Mouse (Mus musculus) liver, embryonic 12.5 days (tissue): ENCODE measurements around the gene Il18rap. TPM values are rescaled to one million over a fixed set of nuclear protein-coding genes. Genes with fewer than 3 reads are reported as not detected.

ENCODE experiments used
- ATAC-seq: fragments of 200-750 bp; cut with Nextera tagmentation; 2 replicates; pipeline ENCODE4 v1.8.0; 2017; ENCODE audit warnings: moderate number of reproducible peaks, mild to moderate bottlenecking, moderate library complexity
- H3K27ac ChIP-seq: fragments of 300-500 bp; sonication (generic); 2 replicates; pipeline ENCODE4 v1.5.1; 2016; ENCODE audit warnings: mild to moderate bottlenecking
- H3K27me3 ChIP-seq: fragments of 300-500 bp; sonication (generic); replicated peaks from 2 replicates; pipeline ENCODE4 v1.6.1; 2016; ENCODE audit warnings: mild to moderate bottlenecking, moderate library complexity
- H3K36me3 ChIP-seq: fragments of 300-500 bp; sonication (generic); 2 replicates; pipeline ENCODE4 v1.6.1; 2016; ENCODE audit warnings: mild to moderate bottlenecking, moderate library complexity
- H3K4me1 ChIP-seq: fragments of 300-500 bp; sonication (generic); 2 replicates; pipeline ENCODE4 v1.6.1; 2016
- H3K4me2 ChIP-seq: fragments of 300-500 bp; sonication (generic); 2 replicates; pipeline ENCODE4 v1.6.1; 2016; ENCODE audit warnings: mild to moderate bottlenecking, moderate library complexity
- H3K4me3 ChIP-seq: fragments of 300-500 bp; sonication (generic); 2 replicates; pipeline ENCODE4 v1.5.1; 2016; ENCODE audit warnings: mild to moderate bottlenecking, moderate library complexity
- H3K9ac ChIP-seq: fragments of 300-500 bp; sonication (generic); 2 replicates; pipeline ENCODE4 v1.6.1; 2016; ENCODE audit warnings: mild to moderate bottlenecking, moderate library complexity
- H3K9me3 ChIP-seq: fragments of 300-500 bp; sonication (generic); replicated peaks from 2 replicates; pipeline ENCODE4 v1.6.1; 2016; ENCODE audit warnings: mild to moderate bottlenecking, moderate library complexity
- WGBS: fragments of 180-500 bp; shearing (Covaris S2); methylation state at CpG from one replicate; pipeline ENCODE4 v1.1.7; 2016; ENCODE audit not compliant: insufficient replicate concordance; 5-methylcytosine and 5-hydroxymethylcytosine counted together
- polyA plus RNA-seq: library from polyadenylated mRNA; unstranded; fragments of >200 nt; fragmentation: Nextera tagmentation; extraction: Ambion mirVana; gene quantifications from 2 replicates; pipeline ENCODE4 v1.2.1, GENCODE M21; 2016

The Il18rap gene
- polyA plus RNA-seq, 1 experiment from 2014 or later = 0.79 TPM

GRCm38 (mm10) chr1:40499708-40500107 is 15.5 kb upstream of the Il18rap start:
- Histone ChIP-seq H3K9ac (no peak overlapping the region), H3K27me3 (no peaks in the 10 kb centered on the region), H3K9me3 (no peaks in the 10 kb centered on the region), H3K36me3 (no peaks in the 10 kb centered on the region), H3K4me1 (no peaks in the 10 kb centered on the region; the same call in 1 of the 2 replicates), H3K4me3 (no peak overlapping the region), H3K4me2 (no peak overlapping the region), H3K27ac (no peak overlapping the region)
- ATAC-seq = no peak
- whole genome bisulfite sequencing = 78% methylated on average over 1 of the region's 1 CpGs

GRCm38 (mm10) chr1:40501126-40501525 is 14.0 kb upstream of the Il18rap start:
- H3K27me3 ChIP-seq = no peaks in the 10 kb centered on the region
- no peaks in the 10 kb centered on the region; the same call in 1 of the 2 replicates for H3K4me1 ChIP-seq
- H3K27ac ChIP-seq = no peak overlapping the region
- no peaks in the 10 kb centered on the region for H3K36me3 ChIP-seq
- no peak overlapping the region for H3K4me2 ChIP-seq
- no peak overlapping the region for H3K4me3 ChIP-seq
- H3K9me3 ChIP-seq = no peaks in the 10 kb centered on the region
- H3K9ac ChIP-seq = no peak overlapping the region
- ATAC-seq = no peak
- 32% methylated on average over 4 of the region's 4 CpGs for WGBS

- H3K36me3 ChIP-seq = no peaks in the 10 kb centered on the region
- H3K4me3 ChIP-seq = no peak overlapping the region
- H3K9ac ChIP-seq = no peak overlapping the region
- no peak overlapping the region for H3K4me2 ChIP-seq
- H3K9me3 ChIP-seq = no peaks in the 10 kb centered on the region
- H3K27ac ChIP-seq = no peak overlapping the region
- ATAC-seq = no peak
- WGBS = 40% methylated on average over 11 of the region's 11 CpGs
- no peaks in the 10 kb centered on the region; the same call in 1 of the 2 replicates for H3K4me1 ChIP-seq
- no peaks in the 10 kb centered on the region for H3K27me3 ChIP-seq
Measured at GRCm38 (mm10) chr1:40501546-40502398, 13.4 kb upstream of the Il18rap start.

- Histone ChIP-seq H3K4me3 (no peak overlapping the region), H3K9me3 (no peaks in the 10 kb centered on the region), H3K9ac (no peak overlapping the region), H3K36me3 (no peaks in the 10 kb centered on the region), H3K27me3 (no peaks in the 10 kb centered on the region), H3K4me1 (no peaks in the 10 kb centered on the region; the same call in 1 of the 2 replicates), H3K4me2 (no peak overlapping the region), H3K27ac (no peak overlapping the region)
- 39% methylated on average over 5 of the region's 5 CpGs for WGBS
- no peak for ATAC-seq
Measured at GRCm38 (mm10) chr1:40504548-40504947, 10.6 kb upstream of the Il18rap start.

GRCm38 (mm10) chr1:40516364-40516763 is 1.2 kb downstream of the Il18rap start:
- 67% methylated on average over 6 of the region's 6 CpGs for WGBS
- H3K9me3 ChIP-seq = no peaks in the 10 kb centered on the region
- H3K36me3 ChIP-seq = no peaks in the 10 kb centered on the region
- no peak overlapping the region for H3K27ac ChIP-seq
- no peak overlapping the region for H3K4me2 ChIP-seq
- H3K9ac ChIP-seq = no peak overlapping the region
- no peaks in the 10 kb centered on the region for H3K27me3 ChIP-seq
- no peak for ATAC-seq
- no peak overlapping the region for H3K4me3 ChIP-seq
- no peaks in the 10 kb centered on the region for H3K4me1 ChIP-seq

- H3K27ac ChIP-seq = no peak overlapping the region
- no peaks in the 10 kb centered on the region for H3K9me3 ChIP-seq
- no peak for ATAC-seq
- WGBS = 75% methylated on average over 7 of the region's 7 CpGs
- H3K36me3 ChIP-seq = no peaks in the 10 kb centered on the region
- no peak overlapping the region for H3K4me3 ChIP-seq
- no peak overlapping the region for H3K9ac ChIP-seq
- no peak overlapping the region for H3K4me2 ChIP-seq
- H3K27me3 ChIP-seq = no peaks in the 10 kb centered on the region
- H3K4me1 ChIP-seq = no peaks in the 10 kb centered on the region
Measured at GRCm38 (mm10) chr1:40522918-40523317, 7.8 kb downstream of the Il18rap start.

GRCm38 (mm10) chr1:40523971-40524722 is 9.0 kb downstream of the Il18rap start:
- Histone ChIP-seq H3K4me3 (no peak overlapping the region), H3K9me3 (no peaks in the 10 kb centered on the region), H3K4me1 (no peaks in the 10 kb centered on the region), H3K4me2 (no peak overlapping the region), H3K9ac (no peak overlapping the region), H3K27ac (no peak overlapping the region), H3K36me3 (no peaks in the 10 kb centered on the region), H3K27me3 (no peaks in the 10 kb centered on the region)
- 61% methylated on average over 5 of the region's 5 CpGs for WGBS
- no peak for ATAC-seq

GRCm38 (mm10) chr1:40529287-40529686 is 14.1 kb downstream of the Il18rap start:
- no peak for ATAC-seq
- WGBS = 72% methylated on average over 5 of the region's 5 CpGs

GRCm38 (mm10) chr1:40537577-40537976 is 22.4 kb downstream of the Il18rap start:
- no peaks in the 10 kb centered on the region for H3K27me3 ChIP-seq
- no peaks in the 10 kb centered on the region for H3K36me3 ChIP-seq
- H3K27ac ChIP-seq = no peak overlapping the region
- no peaks in the 10 kb centered on the region for H3K9me3 ChIP-seq
- no peak overlapping the region for H3K4me2 ChIP-seq
- H3K9ac ChIP-seq = no peak overlapping the region
- WGBS = 60% methylated on average over 5 of the region's 5 CpGs
- H3K4me1 ChIP-seq = peaks cover 5% of the 10 kb centered on the region; the same call in 1 of the 2 replicates
- no peak for ATAC-seq
- H3K4me3 ChIP-seq = no peak overlapping the region

More at GRCm38 (mm10) chr1:40529287-40529686, 14.1 kb downstream of the Il18rap start:
- no peaks in the 10 kb centered on the region for H3K9me3 ChIP-seq
- no peaks in the 10 kb centered on the region for H3K36me3 ChIP-seq
- no peak overlapping the region for H3K9ac ChIP-seq
- H3K4me2 ChIP-seq = no peak overlapping the region
- H3K4me1 ChIP-seq = no peaks in the 10 kb centered on the region
- no peak overlapping the region for H3K4me3 ChIP-seq
- no peak overlapping the region for H3K27ac ChIP-seq
- H3K27me3 ChIP-seq = no peaks in the 10 kb centered on the region

GRCm38 (mm10) chr1:40544650-40545049 is 29.5 kb downstream of the Il18rap start:
- peaks cover 5% of the 10 kb centered on the region; the same call in 1 of the 2 replicates for H3K4me1 ChIP-seq
- 0% methylated on average over 2 of the region's 2 CpGs for WGBS
- no peak overlapping the region for H3K9ac ChIP-seq
- no peak for ATAC-seq
- H3K4me3 ChIP-seq = no peak overlapping the region
- H3K9me3 ChIP-seq = no peaks in the 10 kb centered on the region
- no peak overlapping the region for H3K27ac ChIP-seq
- H3K36me3 ChIP-seq = no peaks in the 10 kb centered on the region
- H3K4me2 ChIP-seq = no peak overlapping the region
- H3K27me3 ChIP-seq = no peaks in the 10 kb centered on the region

GRCm38 (mm10) chr1:40546645-40547044 is 31.5 kb downstream of the Il18rap start:
- no peak overlapping the region for H3K4me3 ChIP-seq
- H3K27me3 ChIP-seq = no peaks in the 10 kb centered on the region
- H3K4me2 ChIP-seq = no peak overlapping the region
- 59% methylated on average over 4 of the region's 4 CpGs for WGBS
- no peak for ATAC-seq
- no peaks in the 10 kb centered on the region for H3K4me1 ChIP-seq
- H3K36me3 ChIP-seq = no peaks in the 10 kb centered on the region
- H3K9me3 ChIP-seq = no peaks in the 10 kb centered on the region
- H3K9ac ChIP-seq = no peak overlapping the region
- H3K27ac ChIP-seq = no peak overlapping the region

GRCm38 (mm10) chr1:40547064-40547572 is 32.0 kb downstream of the Il18rap start:
- no peaks in the 10 kb centered on the region for H3K9me3 ChIP-seq
- WGBS = 74% methylated on average over 11 of the region's 11 CpGs
- H3K27ac ChIP-seq = no peak overlapping the region
- ATAC-seq = no peak
- no peak overlapping the region for H3K9ac ChIP-seq
- no peaks in the 10 kb centered on the region for H3K4me1 ChIP-seq
- H3K36me3 ChIP-seq = no peaks in the 10 kb centered on the region
- H3K4me3 ChIP-seq = no peak overlapping the region
- H3K4me2 ChIP-seq = no peak overlapping the region
- H3K27me3 ChIP-seq = no peaks in the 10 kb centered on the region
